Mouse (Mus musculus) frontal cortex, postnatal 25 days (tissue): ENCODE results near the gene Ccn1.

ENCODE experiments used
- DNase-seq, 2 experiments: peaks; one replicate each; pipeline ENCODE4 v3.0.0; 2022; ENCODE audit warnings: low spot score in 2 of 2

The Ccn1 gene

DNA sequence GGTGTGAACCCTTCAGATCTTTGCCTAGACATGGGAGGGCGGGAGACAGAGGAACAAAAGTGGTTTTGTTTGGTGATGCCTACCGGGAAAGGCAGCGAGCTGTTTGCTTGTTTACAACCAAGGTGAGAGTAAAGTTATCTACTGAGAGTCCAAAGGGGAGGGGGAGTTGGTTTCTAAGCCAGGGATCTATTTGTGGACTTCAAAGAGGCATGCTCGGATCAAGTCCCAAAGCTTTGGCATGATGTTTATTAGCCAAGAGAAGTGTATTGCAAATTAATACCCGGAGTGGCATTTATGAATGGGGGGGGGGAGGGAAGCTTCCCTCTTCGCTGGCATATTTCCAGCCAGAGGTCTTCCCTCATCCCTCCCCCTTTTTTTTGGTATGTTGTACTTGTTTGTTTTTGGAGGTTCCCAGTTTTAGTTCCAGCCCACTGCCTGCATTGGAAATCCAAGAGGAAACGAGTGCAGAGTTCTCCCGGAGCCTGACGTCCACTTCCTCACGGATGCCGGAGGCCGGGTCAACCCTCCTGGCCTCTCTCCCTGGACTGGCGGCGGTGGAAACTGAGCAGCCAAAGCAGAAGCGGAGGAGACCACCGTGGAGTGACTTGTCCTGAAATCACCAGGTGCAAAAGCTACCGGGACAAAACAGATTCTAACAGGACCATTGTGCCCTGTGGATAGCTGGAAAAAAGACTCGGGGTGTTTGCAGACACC, 674 bp upstream of the Ccn1 start:
- no peak for DNase-seq

DNA sequence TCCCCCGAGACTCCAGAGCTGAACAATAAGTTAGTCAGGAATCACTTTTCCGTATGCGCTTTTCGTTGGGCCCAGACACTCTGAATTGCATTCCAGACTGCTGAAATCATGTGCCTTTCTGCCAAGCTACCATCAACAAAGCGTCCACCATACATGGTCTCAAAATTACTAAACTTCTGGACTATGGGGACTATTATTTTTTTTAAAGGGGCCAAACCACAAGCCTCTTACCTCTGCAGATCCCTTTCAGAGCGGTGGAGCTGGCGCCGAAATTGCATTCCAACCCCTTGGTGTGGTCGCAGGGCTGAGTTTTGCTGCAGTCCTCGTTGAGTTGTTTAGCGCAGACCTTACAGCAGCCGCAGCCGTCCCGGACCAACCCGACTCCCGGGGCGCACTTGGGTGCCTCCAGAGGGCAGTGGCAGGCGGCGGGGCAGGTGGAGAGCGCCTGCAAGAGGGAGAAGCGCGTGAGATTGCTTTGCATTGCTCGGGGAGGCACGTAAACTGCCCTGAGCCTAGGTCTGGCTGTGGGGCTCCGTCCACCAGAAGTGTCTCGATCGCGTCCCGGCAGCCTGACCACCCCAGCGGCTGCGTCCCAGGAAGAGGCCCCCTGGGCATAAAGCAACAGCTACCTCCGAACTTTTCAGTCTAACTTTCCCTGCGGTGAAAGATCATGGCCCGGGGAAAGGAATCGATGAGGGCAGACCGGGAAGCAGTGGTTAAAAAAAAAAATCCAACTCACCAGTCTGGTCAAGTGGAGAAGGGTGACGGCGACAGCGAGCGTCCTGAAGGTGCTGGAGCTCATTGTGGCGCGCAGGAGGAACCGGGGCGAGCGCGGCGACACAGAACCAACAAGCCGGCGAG, 560 bp downstream of the Ccn1 start:
- no peak for DNase-seq

DNA sequence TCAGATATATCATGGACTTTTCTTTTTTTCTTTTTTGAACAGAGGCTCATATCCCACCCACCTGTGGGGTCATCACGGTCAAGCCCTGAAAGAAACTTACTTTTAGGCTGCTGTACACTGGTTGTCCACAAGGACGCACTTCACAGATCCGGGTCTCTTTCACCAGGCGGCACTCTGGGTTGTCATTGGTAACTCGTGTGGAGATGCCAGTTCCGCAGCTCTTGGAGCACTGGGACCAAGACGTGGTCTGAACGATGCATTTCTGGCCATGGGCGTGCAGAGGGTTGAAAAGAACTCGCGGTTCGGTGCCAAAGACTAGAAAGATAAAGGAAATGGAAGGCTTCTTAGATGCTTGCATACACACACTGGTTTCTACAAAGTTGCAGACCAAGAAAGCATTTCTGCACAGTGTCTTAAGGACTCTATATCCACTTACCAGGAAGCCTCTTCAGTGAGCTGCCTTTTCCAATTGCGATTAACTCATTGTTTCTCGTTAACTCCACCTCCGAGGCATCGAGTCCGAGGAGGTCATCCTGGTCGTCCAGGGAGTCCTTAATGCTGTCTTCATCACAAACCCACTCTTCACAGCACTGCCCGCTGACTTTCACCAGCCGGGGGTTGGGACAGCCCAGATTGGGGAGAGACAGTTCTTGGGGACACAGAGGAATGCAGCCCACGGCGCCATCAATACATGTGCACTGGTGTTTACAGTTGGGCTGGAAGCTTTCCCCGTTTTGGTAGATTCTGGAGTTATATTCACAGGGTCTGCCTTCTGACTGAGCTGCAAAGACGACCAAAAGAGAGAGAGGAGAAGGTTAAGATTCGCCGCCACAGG, 1.5 kb downstream of the Ccn1 start:
- no peak for DNase-seq

DNA sequence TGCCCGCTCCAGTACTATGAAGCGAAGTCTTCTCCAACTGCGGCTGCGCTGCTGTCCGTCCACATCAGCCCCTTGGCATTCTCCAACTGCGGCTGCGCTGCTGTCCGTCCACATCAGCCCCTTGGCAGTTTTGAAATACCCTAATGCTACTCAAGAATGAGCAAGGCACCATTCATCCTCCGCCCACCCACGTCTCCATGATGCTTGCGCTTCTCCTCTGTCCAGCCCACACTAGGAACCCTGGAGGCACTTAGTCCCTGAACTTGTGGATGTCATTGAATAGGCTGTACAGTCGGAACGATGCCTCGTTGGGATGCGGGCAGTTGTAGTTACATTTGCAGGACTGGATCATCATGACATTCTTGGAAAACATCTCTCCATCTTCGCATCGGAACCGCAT, 2.4 kb downstream of the Ccn1 start:
- no peak for DNase-seq

DNA sequence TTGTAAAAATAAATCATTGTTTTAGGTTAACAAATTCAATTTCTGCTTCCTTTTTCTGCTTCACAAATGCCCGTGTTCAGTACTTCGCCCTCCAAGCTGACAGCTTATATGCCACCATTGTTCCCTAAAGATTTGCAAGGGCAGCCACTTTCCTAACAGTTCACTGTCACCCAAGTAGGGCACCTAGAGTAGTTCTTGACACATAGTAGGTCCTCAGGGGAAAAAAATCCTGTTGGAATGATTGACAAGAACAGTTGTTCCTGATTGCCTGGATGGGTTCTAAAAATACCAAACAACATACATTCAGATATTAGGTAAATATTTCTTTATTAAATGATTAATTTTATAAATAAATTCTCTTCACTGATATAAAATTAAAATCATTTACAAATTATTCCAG, 3.1 kb downstream of the Ccn1 start:
- DNase-seq: no peak

DNA sequence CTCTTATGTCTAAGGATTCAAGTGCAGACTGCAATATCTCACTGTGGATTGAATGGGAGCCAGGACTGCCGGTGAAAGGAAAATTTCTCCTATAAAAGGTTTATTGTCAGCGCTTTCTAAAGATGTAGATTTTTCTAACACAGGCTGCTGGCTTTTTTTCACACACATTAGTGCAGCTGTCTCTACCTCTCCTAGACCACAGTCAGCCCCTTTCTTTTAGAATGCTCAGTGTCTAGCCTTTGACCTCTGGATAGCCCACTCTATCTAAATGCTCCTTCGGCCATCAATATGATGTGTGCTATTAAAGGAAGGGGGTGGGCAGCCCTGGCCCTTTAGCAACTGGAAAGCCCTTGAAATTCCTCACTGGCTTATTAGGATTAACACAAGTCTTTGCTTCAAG, 3.8 kb downstream of the Ccn1 start:
- no peak for DNase-seq

DNA sequence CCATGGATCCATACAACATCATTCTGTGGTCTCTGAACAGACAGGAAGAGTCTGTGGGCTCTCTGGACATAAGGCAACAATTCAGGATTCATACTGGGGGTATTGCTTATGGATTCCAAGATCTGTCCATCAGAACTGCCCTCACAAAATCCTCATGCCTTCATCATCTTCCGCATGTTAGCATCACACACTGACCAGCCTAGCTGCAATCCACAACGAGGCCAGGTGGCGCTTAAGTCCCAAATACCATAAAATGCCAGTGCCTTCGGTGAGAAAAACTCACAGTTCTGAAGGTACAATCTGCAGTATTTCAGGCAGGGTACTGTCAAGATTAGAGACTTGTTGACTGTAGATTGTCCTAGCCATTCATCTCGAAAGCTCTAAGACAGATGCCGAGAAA, 4.3 kb downstream of the Ccn1 start:
- DNase-seq: no peak

DNA sequence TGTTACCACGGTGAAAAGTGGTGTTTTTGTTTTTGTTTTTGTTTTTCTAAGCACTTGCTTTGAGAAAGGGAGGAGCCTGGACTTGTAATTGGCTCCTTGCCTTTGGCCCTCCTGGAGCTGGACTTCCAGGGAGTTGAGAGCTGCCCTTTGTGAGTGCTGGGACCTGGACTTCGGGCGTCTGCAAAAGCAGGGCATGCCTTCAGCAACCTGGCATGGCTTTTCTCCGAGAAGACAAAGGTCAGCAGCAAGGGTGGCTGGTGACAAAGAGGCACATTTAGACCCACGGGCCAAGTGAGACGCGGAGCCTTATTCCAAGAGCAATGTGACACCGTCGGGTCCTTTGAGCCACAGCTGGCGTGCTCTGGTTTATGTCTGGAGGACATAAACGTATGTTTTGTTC, 6.9 kb downstream of the Ccn1 start:
- DNase-seq: no peak

DNA sequence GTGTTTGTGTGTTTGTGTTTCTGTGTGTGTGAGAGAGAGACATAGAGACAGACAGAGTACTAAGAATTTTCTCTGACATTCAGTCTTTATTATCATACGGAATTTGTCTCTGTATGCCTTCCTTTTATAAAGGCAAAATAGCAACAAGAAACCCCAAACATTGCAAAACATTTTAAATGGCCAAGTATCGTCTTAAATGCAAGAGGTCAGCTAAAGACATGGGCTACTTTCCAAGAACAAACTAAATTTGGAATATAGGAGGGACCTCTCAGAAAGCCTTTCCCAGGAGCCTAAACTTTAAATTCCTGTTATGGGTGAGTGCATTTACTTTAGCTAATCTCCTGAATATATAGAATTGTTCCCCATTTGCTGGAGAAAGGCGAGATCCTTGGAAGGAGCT, 7.9 kb downstream of the Ccn1 start:
- no peak for DNase-seq

DNA sequence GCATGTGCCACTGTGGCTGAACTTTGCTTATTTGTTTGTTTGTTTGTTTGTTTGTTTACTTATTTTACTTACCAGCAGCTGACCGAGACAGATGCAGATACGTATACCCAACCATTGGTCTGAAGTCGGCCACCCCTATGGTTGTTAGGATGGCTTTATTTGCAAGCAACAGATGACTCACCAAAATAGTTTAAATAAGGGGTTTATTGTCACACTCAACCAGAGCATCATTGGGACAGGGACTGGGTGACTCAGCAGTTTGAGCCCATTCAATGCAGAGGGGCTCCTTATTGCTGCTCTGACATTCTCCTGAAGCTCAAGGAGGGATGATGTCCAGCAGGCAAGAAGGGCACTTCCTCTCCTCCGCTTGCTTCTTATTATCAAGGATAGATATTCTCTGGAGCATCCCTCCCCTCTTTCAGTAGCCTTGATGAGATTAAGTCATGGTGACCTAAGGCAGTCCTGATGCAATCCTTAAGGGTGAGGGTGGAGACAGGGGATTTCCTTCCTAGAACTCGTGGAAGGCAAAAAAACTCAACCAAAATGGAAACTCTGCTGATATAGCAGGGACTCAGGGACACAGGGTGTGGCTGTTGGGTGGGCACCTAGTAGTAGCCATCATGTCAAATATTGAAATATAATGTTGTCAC, 8.6 kb downstream of the Ccn1 start:
- no peak for DNase-seq

DNA sequence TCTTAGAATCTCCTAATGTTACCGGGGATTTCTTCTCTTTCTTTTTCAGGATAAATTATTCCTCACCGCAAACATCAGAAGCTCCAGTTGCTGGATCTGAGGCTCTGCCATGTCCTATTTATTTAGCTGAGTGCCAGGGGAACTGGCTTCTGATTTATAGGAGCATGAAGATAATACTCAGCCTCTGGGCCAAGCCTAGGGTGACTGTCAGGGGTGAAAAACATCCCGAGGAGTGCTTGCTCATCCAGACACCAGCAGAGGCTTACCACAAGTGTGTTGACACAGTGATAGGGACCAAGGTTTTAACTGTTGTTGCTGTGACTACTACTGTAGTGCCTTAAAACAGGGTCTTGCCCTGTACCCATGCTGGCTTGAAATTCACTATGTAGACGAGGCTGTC, 9.2 kb downstream of the Ccn1 start:
- no peak for DNase-seq

DNA sequence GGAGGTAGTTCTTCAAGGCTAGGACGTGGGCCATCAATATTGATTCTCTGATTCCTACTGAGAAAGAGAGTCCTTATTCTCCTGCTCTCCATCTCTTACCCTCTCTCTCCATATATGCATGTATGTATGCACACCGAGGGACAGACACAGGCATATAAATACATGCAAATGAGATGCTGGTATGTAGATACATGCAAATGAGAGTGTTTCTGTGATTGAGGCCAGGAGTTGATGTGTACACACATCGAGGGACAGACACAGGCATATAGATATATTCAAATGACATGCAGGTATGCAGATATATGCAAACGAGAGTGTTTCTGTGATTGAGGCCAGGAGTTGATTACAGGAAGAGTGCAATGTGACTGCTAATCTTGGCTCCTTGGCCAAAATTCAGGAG, 9.6 kb downstream of the Ccn1 start:
- DNase-seq: no peak

DNA sequence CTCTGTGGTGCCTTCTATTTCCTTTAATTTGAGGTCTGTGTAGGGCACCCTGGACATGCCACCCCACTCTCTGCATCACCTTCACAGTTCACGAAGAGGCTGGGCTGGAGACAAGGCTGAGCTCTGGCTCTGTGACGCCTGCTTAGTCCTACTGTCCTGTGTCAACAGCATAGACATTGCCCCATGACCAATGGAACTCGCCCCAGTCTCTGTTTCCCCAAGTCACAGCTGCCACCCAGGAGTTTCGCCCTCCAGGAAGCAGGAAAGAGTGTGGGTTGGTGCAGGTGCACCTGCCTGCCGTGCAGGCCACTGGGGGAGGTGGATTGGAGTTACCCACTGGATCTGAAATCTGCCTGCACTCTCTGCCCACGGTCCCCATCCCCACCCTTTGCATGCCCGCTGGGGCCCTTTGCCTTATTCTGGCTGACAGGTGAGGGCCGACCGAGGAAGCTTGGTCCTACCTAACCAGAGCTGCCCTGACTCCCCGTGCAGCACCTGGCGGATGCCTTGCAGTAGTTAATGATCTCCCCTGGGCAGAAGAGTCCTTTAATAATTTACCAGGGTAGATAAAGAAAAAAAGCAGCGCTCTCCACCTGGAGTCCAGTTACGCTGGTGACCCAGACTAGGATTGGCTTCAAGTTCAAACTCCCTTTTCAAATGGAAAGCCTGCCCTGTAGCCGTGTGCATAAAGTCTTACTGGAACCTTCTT, 15.6 kb downstream of the Ccn1 start:
- no peak for DNase-seq

DNA sequence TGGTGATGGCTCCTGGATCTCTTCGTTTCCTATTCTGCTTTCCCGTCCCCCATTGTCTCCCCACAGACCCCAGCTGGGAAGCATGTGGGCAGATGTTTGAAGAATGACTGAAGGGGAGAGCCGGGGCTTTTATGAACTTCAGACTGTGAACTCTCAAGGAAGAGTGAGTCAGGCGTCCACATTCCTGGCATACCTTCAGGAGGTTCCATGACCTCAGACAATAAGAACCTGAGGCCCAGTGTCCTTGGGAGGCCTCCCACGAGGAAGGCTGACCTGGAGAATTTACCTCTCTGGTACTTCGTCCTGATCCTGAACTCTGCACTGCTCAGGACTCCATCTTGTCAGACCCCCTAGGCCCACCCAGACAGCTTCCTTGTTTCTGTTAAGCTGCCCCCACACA, 16.9 kb downstream of the Ccn1 start:
- no peak for DNase-seq

DNA sequence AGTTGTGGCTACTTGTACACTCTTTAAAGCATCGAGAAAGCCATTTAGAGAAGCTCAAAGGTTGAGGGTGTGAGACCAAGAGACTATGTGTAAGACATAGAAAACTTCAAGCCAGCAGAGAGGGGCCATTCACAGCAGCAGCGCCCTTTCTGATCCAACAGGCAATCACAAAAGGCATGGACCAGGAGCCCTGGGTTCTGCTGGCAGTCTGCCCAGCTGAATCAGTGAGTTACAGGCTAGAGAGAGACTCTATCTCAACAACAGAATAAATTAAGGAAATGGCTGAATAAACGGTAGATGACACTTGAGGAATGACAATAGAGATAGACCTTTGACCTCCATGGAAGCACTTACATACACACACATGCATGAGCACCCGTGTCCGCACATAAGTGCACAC, 21.1 kb downstream of the Ccn1 start:
- no peak for DNase-seq

DNA sequence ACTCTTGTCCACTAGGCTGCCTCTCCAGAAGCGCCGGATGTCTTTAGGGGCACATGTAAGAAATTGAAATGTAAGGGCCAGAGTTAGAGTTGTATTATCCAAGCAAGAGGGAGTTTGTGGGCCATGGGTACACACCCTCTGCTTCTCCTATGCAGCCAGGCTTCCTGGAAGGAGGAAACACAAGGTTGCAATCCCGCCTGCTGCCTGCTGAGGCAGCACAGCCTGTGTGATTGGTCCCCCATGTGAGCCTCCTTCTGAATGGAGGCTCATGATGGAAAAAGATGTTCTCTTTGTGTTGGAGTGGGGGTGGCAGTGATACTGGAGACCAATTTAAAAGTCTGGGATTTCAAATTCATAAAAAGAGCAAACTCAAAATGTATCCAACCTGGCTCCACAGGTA, 22.0 kb downstream of the Ccn1 start:
- DNase-seq: no peak

DNA sequence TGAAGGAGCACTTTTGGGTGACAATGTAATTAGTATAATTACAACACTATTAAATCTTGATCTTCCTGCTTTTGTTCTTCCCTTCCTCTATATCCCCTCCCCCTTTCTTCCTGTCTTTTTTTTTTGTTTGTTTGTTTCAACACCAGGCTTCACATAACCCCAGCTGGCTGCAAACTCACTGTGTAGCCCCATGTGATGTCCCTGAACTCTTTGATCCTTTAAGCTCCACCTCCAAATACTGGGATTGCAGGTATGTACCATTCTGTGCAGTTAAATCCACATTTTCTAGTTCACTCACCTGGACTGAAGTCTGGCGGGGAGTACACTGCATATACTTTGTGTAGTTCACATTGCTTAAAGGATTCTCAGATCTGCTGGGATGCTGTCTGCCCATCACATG, 23.7 kb downstream of the Ccn1 start:
- DNase-seq: no peak

DNA sequence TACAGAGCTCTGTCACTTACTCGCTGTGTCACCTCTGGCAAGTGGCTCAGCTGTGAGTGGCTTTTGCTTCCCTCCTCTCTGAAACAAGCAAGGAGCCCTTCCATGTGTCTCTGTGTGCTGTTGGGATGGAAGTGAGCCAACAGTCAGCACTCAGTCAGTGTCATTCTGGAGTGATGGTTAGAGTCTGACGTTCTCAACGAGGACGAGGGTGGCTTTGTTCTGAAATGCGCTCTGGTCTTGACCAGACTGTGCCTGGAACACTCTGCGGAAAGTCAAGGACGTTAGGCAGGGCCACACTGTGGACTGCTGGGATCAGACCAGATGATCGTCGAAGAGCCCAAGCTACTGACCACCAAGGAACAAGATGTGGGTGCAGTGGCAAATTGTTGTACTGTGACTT, 24.2 kb downstream of the Ccn1 start:
- DNase-seq: no peak

DNA sequence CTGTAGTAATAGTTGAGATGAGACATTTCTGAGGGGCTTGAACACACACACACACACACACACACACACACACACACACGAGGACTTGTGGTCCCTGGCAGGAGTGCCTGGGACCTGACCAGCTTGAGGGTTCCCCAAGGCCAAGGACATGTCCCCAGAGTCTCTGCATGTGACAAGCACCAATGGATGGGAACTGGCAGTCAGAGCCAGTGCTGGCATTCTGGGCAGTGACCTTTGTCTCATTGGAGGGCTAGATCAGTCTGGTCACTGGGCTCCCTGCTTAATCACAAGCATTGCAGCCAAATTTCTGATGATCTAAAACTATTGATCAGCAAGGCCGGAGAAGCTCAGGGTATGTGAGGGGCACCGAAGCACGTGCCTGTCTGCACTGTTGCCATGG, 25.0 kb downstream of the Ccn1 start:
- DNase-seq: no peak

DNA sequence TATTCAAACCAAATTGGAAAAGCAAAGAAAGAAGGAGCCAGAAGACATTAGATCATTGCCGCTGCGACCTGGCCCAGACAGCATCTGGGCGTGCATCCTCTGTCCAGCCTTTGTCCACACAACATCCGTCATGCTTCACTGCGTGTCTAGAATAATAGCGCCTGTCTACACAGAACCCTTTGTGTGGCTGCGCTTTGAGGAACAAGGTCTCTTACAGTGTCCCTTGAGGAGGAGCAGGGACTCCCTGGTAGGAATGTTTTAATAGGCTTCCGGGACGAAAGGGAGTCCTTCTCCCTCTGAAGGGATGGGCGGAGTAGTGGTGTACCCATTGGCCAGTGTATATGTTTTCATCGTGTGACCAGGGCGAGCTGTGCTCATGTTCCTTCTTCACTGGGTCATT, 26.7 kb downstream of the Ccn1 start:
- no peak for DNase-seq

DNA sequence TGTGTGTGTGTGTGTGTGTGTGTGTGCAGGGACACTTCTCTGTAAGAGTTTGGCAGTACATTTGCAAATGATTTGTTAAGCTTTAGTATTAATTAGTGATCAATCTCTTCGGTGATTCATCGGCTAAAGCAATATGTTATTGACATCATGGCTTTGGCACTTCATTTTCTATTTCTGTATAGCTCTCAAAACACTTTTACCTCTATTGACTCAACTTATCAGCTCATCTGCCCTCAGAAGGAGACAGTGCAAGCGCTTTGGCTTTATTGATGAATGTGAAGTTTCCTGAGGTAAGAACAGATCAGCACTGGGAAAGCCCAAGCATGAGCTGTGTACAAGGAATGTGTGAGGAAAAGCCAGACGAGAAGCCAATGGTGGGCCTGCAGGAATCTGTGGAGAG, 28.6 kb downstream of the Ccn1 start:
- no peak for DNase-seq
